Mouse (Mus musculus): ENCODE results near the gene Olfr322. TPM values are rescaled to one million over a fixed set of nuclear protein-coding genes. Genes with fewer than 3 reads are reported as not detected.

Olfr322 gene
- polyA plus RNA-seq (2016; fragmentation: Nextera tagmentation; extraction: Ambion mirVana): not detected in 2 replicates

- Histone ChIP-seq H3K4me1 (replicated peaks) (peaks cover 6% of the 10 kb centered on the region; the same call in 1 of the 2 replicates), H3K27ac (no peak within 1 kb of the TSS), H3K27me3 (ENCODE audit: insufficient read depth, poor library complexity, severe bottlenecking) (no peaks in the 10 kb centered on the region), H3K36me3 (no peaks in the 10 kb centered on the region), H3K9me3 (no peaks in the 10 kb centered on the region), H3K4me3 (no peak within 1 kb of the TSS)
- WGBS: 84% methylated on average over 4 of the region's 4 CpGs
- DNase-seq (ENCODE audit: low spot score): no peak
Measured at GRCm38 (mm10) chr11:58658596-58658995, at the start of gene Olfr322. Gene Olfr322 (plus strand): TSS chr11:58658782.

- H3K4me1 ChIP-seq (replicated peaks): peaks cover 6% of the 10 kb centered on the region
- no peak overlapping the region for H3K27ac ChIP-seq
- DNase-seq (ENCODE audit: low spot score): no peak
- WGBS: 86% methylated on average over 3 of the region's 3 CpGs
- H3K4me3 ChIP-seq: no peak overlapping the region
- H3K9me3 ChIP-seq: no peaks in the 10 kb centered on the region
- no peaks in the 10 kb centered on the region for H3K27me3 ChIP-seq (ENCODE audit: insufficient read depth, poor library complexity, severe bottlenecking)
- H3K36me3 ChIP-seq: no peaks in the 10 kb centered on the region
Measured at GRCm38 (mm10) chr11:58613359-58613758, 45.2 kb upstream of the Olfr322 start.

DNA sequence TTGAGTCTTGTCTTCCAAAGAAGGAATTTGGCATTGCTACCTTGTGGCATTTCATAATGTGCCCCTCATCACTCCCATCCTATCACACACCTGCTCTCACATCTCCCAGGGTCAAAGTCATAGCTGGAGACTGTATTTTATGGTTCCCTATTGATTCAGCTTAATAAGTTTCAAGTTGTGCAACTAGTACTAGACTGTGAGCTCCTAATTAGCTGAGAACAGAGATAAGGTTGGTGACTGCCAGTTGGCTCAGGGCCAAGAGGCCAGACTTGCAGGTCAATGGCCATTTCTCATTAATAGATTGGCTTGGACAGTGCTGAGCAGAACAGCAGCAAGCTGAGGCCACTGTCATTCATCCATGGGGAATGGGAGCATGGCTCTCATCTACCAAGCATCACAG lies 44.1 kb upstream of the Olfr322 start:
- no peaks in the 10 kb centered on the region for H3K36me3 ChIP-seq
- H3K9me3 ChIP-seq: no peaks in the 10 kb centered on the region
- H3K27me3 ChIP-seq (ENCODE audit: insufficient read depth, poor library complexity, severe bottlenecking): no peaks in the 10 kb centered on the region
- no peak for DNase-seq (ENCODE audit: low spot score)
- H3K27ac ChIP-seq: no peak overlapping the region
- H3K4me1 ChIP-seq (replicated peaks): peaks cover 16% of the 10 kb centered on the region
- no peak overlapping the region for H3K4me3 ChIP-seq

GRCm38 (mm10) chr11:58615975-58616374 lies 42.6 kb upstream of the Olfr322 start, which contains the start of gene 2210407C18Rik:
Gene 2210407C18Rik (minus strand): TSS chr11:58616075.
- H3K9me3 ChIP-seq: no peaks in the 10 kb centered on the region
- 91% methylated on average over 4 of the region's 4 CpGs for WGBS
- peaks cover 16% of the 10 kb centered on the region; the same call in 1 of the 2 replicates for H3K4me1 ChIP-seq (replicated peaks)
- H3K27me3 ChIP-seq (ENCODE audit: insufficient read depth, poor library complexity, severe bottlenecking): no peaks in the 10 kb centered on the region
- DNase-seq (ENCODE audit: low spot score): no peak
- no peak within 1 kb of the TSS for H3K27ac ChIP-seq
- no peak within 1 kb of the TSS for H3K4me3 ChIP-seq
- H3K36me3 ChIP-seq: no peaks in the 10 kb centered on the region

DNA sequence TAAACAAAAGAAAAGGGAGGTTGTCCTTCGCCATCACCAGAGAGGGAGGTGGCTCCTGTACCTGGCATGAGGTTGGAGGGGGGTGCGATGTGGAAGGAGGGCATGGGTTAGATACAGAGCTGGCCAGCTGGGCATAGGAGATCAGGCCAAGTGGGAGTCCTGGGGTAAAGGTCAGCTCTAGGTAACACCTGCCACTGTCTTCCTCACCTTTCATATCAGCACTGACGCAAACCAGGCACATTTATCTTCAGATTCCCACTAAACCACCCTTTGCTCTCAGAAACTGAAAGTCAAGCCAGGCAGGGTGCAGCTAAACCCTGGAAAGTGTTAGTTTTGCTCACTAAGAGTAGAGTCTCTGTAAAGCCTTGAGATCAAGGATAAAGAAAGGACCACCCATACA lies 40.2 kb upstream of the Olfr322 start:
- WGBS: 73% methylated on average over 3 of the region's 3 CpGs
- Histone ChIP-seq H3K27me3 (ENCODE audit: insufficient read depth, poor library complexity, severe bottlenecking) (no peaks in the 10 kb centered on the region), H3K27ac (no peak overlapping the region), H3K9me3 (no peaks in the 10 kb centered on the region), H3K4me1 (replicated peaks) (peaks cover 19% of the 10 kb centered on the region; the same call in 1 of the 2 replicates), H3K36me3 (no peaks in the 10 kb centered on the region), H3K4me3 (no peak overlapping the region)
- no peak for DNase-seq (ENCODE audit: low spot score)

DNA sequence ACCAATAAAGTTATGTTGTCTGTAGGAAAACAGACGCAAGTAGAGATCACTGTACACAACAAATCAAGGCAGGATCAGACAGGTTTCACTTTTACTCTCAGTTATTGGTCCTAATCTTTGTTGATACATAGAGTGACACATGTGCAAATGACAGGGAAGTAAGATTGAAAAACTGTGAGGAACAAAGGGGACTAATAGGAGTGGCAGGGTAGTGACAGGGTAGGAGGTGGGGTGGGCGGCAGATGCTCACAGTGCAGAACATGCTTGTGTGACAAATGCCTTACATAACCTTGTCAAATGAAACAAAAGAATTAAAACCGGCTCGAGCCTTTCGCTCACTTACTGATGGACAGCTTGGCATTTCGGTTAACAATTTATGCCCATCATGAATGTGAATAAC lies 39.8 kb upstream of the Olfr322 start:
- peaks cover 23% of the 10 kb centered on the region; the same call in 1 of the 2 replicates for H3K4me1 ChIP-seq (replicated peaks)
- H3K9me3 ChIP-seq: no peaks in the 10 kb centered on the region
- H3K27ac ChIP-seq: no peak overlapping the region
- no peaks in the 10 kb centered on the region for H3K36me3 ChIP-seq
- DNase-seq (ENCODE audit: low spot score): no peak
- H3K4me3 ChIP-seq: no peak overlapping the region
- WGBS: 57% methylated on average over 6 of the region's 6 CpGs
- H3K27me3 ChIP-seq (ENCODE audit: insufficient read depth, poor library complexity, severe bottlenecking): no peaks in the 10 kb centered on the region

GRCm38 (mm10) chr11:58626146-58626545 lies 32.4 kb upstream of the Olfr322 start:
- H3K27me3 ChIP-seq (ENCODE audit: insufficient read depth, poor library complexity, severe bottlenecking): no peaks in the 10 kb centered on the region; the same call in 1 of the 2 replicates
- H3K4me3 ChIP-seq: no peak overlapping the region
- H3K4me1 ChIP-seq (replicated peaks): peaks cover 13% of the 10 kb centered on the region; the same call in 1 of the 2 replicates
- H3K36me3 ChIP-seq: no peaks in the 10 kb centered on the region
- H3K9me3 ChIP-seq: no peaks in the 10 kb centered on the region
- 64% methylated on average over 4 of the region's 4 CpGs for WGBS
- no peak overlapping the region for H3K27ac ChIP-seq
- no peak for DNase-seq (ENCODE audit: low spot score)

DNA sequence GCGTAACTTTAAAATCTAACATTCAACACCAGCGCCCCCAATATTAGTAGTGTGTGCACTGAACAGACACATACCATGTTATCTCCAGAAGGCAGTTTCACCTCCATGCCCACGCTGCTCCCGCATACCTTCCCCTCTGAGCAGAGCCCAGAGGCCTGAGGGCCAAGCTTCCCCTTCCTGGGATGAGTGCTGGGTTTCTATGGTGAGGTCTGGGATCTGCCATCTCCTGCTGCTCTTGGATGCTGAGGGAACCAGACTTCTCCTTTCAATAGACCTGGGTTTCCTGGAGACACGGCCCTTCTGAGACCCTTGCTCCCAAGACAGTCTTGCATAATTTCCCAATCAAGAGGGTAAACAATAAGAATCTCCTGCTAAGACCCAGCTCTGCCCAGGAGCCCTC lies 28.2 kb upstream of the Olfr322 start, which contains the start of gene Olfr323:
Gene Olfr323, minus strand, starts transcription at position 101 of the 400 bp plus-strand sequence.
- no peaks in the 10 kb centered on the region; the same call in 1 of the 2 replicates for H3K27me3 ChIP-seq (ENCODE audit: insufficient read depth, poor library complexity, severe bottlenecking)
- no peak within 1 kb of the TSS for H3K4me3 ChIP-seq
- DNase-seq (ENCODE audit: low spot score): no peak
- no peaks in the 10 kb centered on the region for H3K9me3 ChIP-seq
- H3K27ac ChIP-seq: no peak within 1 kb of the TSS
- WGBS: 82% methylated on average over 5 of the region's 5 CpGs
- H3K4me1 ChIP-seq (replicated peaks): 0 out of 2 replicates have a peak, but pooled peaks cover 4% of the 10 kb centered on the region
- H3K36me3 ChIP-seq: no peaks in the 10 kb centered on the region

DNA sequence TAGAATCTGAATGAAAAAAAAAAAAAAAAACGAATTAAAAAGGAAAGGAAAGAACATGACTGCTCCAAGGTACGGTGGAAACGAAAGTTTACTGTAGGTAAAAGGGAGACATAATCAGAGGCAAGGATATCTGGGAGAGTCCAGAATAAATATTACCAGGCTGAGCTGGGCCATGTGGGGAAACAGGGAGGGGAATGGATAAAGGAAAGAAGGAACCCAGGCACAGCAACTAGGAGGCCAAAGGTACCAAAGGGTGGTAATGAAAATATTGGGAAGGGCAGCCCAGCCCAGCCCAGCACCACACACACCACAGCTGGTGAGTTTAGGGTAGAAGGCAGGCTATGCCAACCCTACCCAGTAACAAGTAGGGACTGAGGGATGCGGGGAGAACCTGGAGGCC lies 23.7 kb upstream of the Olfr322 start:
- WGBS: 73% methylated on average over 4 of the region's 4 CpGs
- Histone ChIP-seq H3K4me1 (replicated peaks) (no peaks in the 10 kb centered on the region), H3K27me3 (ENCODE audit: insufficient read depth, poor library complexity, severe bottlenecking) (peaks cover 17% of the 10 kb centered on the region; the same call in 1 of the 2 replicates), H3K4me3 (no peak overlapping the region), H3K9me3 (no peaks in the 10 kb centered on the region), H3K27ac (no peak overlapping the region), H3K36me3 (no peaks in the 10 kb centered on the region)
- no peak for DNase-seq (ENCODE audit: low spot score)

DNA sequence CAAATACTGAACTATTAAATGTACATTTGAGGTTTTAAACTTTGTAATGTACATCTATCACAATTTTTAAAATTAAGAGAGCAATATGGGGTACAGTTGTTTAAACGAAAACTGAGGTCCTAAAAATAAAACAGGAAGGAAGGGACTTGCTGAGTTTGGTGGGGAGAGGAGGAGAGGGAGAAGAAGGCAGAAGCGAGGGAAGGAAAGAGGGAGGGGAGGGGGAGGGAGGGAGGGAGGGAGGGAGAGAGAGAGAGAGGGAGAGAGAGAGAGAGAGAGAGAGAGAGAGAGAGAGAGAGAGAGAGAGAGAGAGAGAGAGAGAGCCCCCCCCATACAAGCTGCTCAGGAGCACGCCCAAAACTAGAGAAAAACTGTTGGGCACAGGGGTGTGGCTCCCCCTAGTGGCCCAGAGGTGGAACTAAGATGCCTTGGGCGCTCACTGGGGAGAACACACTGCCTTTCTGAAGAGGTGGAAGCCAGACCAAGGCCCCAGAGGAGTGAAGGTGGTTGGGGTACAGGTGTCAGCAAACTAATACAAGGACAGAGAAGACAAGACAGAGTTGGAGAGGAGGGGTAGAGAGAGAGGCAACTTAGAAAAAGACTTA lies 22.1 kb upstream of the Olfr322 start:
- peaks cover 31% of the 10 kb centered on the region for H3K27me3 ChIP-seq (ENCODE audit: insufficient read depth, poor library complexity, severe bottlenecking)
- H3K4me1 ChIP-seq (replicated peaks): peaks cover 10% of the 10 kb centered on the region
- no peak overlapping the region for H3K27ac ChIP-seq
- peak; percentile 64 for DNase-seq (ENCODE audit: low spot score)
- no peaks in the 10 kb centered on the region for H3K36me3 ChIP-seq
- WGBS: 38% methylated on average over 4 of the region's 4 CpGs
- H3K4me3 ChIP-seq: no peak overlapping the region
- no peaks in the 10 kb centered on the region for H3K9me3 ChIP-seq

DNA sequence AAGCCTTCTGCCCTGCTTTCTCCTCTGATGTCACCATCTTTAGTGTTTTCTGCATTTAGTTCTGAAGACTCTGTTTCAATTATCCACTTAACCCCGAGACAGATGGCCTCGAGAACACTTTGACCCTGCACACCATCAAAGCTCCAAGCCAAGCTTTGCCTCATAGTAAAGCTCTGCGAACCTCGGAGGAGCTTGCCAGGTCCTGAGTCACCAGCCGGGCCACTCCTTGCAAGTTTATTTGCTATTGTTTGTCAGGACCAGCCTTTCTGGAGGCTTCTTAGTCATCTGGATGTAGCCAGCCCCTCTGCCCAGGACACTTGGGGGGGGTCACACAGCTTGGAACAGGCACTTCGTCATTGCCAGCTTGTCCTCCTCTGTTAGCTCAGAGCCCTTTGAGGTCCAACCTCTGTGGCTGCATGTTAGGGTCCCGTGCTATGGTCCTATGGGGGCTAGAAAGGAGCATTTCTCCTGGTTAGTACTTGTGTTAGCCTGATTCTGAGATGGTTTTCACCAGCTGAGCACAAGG lies 20.3 kb upstream of the Olfr322 start:
- Histone ChIP-seq H3K4me3 (no peak overlapping the region), H3K4me1 (replicated peaks) (peaks cover 10% of the 10 kb centered on the region), H3K27me3 (ENCODE audit: insufficient read depth, poor library complexity, severe bottlenecking) (peaks cover 41% of the 10 kb centered on the region), H3K9me3 (no peaks in the 10 kb centered on the region), H3K36me3 (no peaks in the 10 kb centered on the region), H3K27ac (no peak overlapping the region)
- 71% methylated on average over 7 of the region's 7 CpGs for WGBS
- no peak for DNase-seq (ENCODE audit: low spot score)

- Histone ChIP-seq H3K27ac (peak within 1 kb of the TSS; percentile 79), H3K36me3 (no peaks in the 10 kb centered on the region), H3K4me3 (peak within 1 kb of the TSS; percentile 52), H3K4me1 (replicated peaks) (peaks cover 10% of the 10 kb centered on the region), H3K27me3 (ENCODE audit: insufficient read depth, poor library complexity, severe bottlenecking) (peaks cover 41% of the 10 kb centered on the region), H3K9me3 (no peaks in the 10 kb centered on the region)
- 6% methylated on average over 34 of the region's 34 CpGs for WGBS
- peak; percentile 43 for DNase-seq (ENCODE audit: low spot score)
Measured at GRCm38 (mm10) chr11:58640272-58640867, 18.2 kb upstream of the Olfr322 start, which contains the start of gene Trim58. Gene Trim58 (plus strand): TSS chr11:58640465.

- H3K4me3 ChIP-seq: peak overlapping the region; percentile 52
- 29% methylated on average over 14 of the region's 14 CpGs for WGBS
- no peak for DNase-seq (ENCODE audit: low spot score)
- no peaks in the 10 kb centered on the region for H3K36me3 ChIP-seq
- peaks cover 10% of the 10 kb centered on the region for H3K4me1 ChIP-seq (replicated peaks)
- peak overlapping the region; percentile 79 for H3K27ac ChIP-seq
- peaks cover 41% of the 10 kb centered on the region for H3K27me3 ChIP-seq (ENCODE audit: insufficient read depth, poor library complexity, severe bottlenecking)
- no peaks in the 10 kb centered on the region for H3K9me3 ChIP-seq
Measured at GRCm38 (mm10) chr11:58641057-58641456, 17.5 kb upstream of the Olfr322 start.

All from hindbrain, embryonic 10.5 days (tissue).